Mouse (Mus musculus) testis, adult 2 months (tissue): Measurements from ENCODE around the gene Psap.

ENCODE experiments used
- CTCF ChIP-seq: fragments of 200-500 bp; IDR thresholded peaks from 2 replicates; pipeline ENCODE4 v1.5.1; 2012; ENCODE audit warnings: low read depth, mild to moderate bottlenecking, inconsistent platforms, low read length, moderate library complexity; ENCODE audit not compliant: control insufficient read depth, insufficient read depth, insufficient replicate concordance
- POLR2A ChIP-seq: fragments of 200-500 bp; IDR thresholded peaks from 2 replicates; pipeline ENCODE4 v1.6.1; 2012; ENCODE audit warnings: low read depth, mild to moderate bottlenecking, inconsistent platforms, low read length, moderate library complexity; ENCODE audit not compliant: control insufficient read depth

DNA sequence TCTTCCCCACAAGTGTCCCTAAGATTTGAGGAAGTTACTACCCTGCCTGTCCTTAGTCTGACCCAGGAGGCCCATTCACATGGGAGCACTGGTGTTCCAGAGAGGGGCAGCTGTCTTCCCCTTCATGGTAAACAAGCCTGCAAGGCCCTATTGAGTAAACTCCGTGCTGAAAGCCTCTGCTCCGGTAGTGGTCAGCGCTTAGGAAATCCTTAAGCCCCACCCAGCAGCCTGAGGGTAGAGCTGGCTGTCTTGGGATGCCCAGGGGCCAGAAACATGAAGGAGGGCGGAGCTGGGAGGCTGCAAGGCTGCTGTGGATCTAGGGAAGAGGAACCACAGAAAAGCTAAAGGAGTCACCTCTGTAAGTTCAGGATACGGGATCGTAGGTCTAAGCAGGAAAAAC, 71.6 kb downstream of the Psap start:
- TF ChIP-seq CTCF (no peak), POLR2A (no peak)
